ENCODE assay signal across 20 mouse cellular contexts in genomic region chr2:180433350-180433749, GRCm38 (mm10). TPM values are rescaled to one million over a fixed set of nuclear protein-coding genes. Genes with fewer than 3 reads are reported as not detected.
DNase-seq lines count a peak whose midpoint lies in the region; ATAC-seq and TF ChIP-seq lines count a peak whose summit lies in the region.
"Had no signal": no experiment of that assay in that cellular context is flagged by ENCODE, and none has a peak within 500 bp of the region (broad histone marks: within the 10 kb centered on the region; RNA-seq: fewer than 3 reads in every experiment).

No protein-coding gene starts in this region.

- H3K27me3 ChIP-seq in forebrain, postnatal 0 days (ENCODE audit: insufficient read depth, low read length): no peaks in the 10 kb centered on the region
- no peaks in the 10 kb centered on the region for H3K27me3 ChIP-seq in forebrain, embryonic 11.5 days (ENCODE audit: control insufficient read depth, insufficient read depth, low read length)
- no peaks in the 10 kb centered on the region for H3K27me3 ChIP-seq in limb, embryonic 10.5 days (ENCODE audit: low read depth, poor library complexity, severe bottlenecking)
- H3K27me3 ChIP-seq: heart, embryonic 12.5 days; hindbrain, embryonic 15.5 days had no signal

- no peaks in the 10 kb centered on the region for H3K9me3 ChIP-seq in forebrain, postnatal 0 days (ENCODE audit: low read length)
- H3K9me3 ChIP-seq in forebrain, embryonic 11.5 days (ENCODE audit: control insufficient read depth, low read length): no peaks in the 10 kb centered on the region
- no peaks in the 10 kb centered on the region for H3K9me3 ChIP-seq in limb, embryonic 10.5 days (replicated peaks)
- H3K9me3 ChIP-seq: embryonic facial prominence, embryonic 13.5 days; G1E; heart, embryonic 12.5 days; hindbrain, embryonic 15.5 days had no signal

- no peak overlapping the region for H3K9ac ChIP-seq in forebrain, postnatal 0 days
- no peak overlapping the region for H3K9ac ChIP-seq in forebrain, embryonic 11.5 days (ENCODE audit: low read length)
- H3K9ac ChIP-seq: embryonic facial prominence, embryonic 13.5 days; heart, embryonic 12.5 days; hindbrain, embryonic 15.5 days had no signal

- WGBS in forebrain, postnatal 0 days: 68% methylated on average over 7 of the region's 7 CpGs
- 79% methylated on average over 7 of the region's 7 CpGs for WGBS in forebrain, embryonic 11.5 days
- 78% methylated on average over 7 of the region's 7 CpGs for WGBS in limb, embryonic 10.5 days

- intact Hi-C loops in gastrocnemius, adult 2 months (cut with DNase I): loop anchor here (10.0 kb wide), 1 partner anchor 159 kb away; the partner anchor contains the start of gene Cables2

- peak; percentile 42 for DNase-seq in forebrain, postnatal 0 days
- DNase-seq in forebrain, embryonic 11.5 days (ENCODE audit: low spot score): no peak
- DNase-seq in thymus, postnatal 0 days (ENCODE audit: low spot score): peak; percentile 32
- no peak for DNase-seq in thymus, postnatal 14 days
- no peak for DNase-seq in limb, embryonic 10.5 days (ENCODE audit: low spot score)
- DNase-seq in telencephalon, adult 2 months (ENCODE audit: low read depth, low spot score): peak; percentile 33
- no peak for DNase-seq in cerebellum, adult 11 months
- no peak for DNase-seq in gastrocnemius, adult 2 months
- DNase-seq: adrenal gland, adult 8-10 months; adrenal gland, postnatal 36 days; cerebellum, adult 11-12 months; cerebellum, adult 9-10 months; cerebellum, postnatal 36 days; gastrocnemius, postnatal 25 days; heart, postnatal 36 days had no signal

- H3K4me3 ChIP-seq in forebrain, postnatal 0 days (ENCODE audit: low read depth, low read length): no peak overlapping the region
- no peak overlapping the region for H3K4me3 ChIP-seq in forebrain, embryonic 11.5 days (ENCODE audit: low read depth, low read length)
- H3K4me3 ChIP-seq in limb, embryonic 10.5 days: no peak overlapping the region
- H3K4me3 ChIP-seq in gastrocnemius, adult 2 months: no peak overlapping the region
- H3K4me3 ChIP-seq: embryonic facial prominence, embryonic 13.5 days; heart, embryonic 12.5 days; hindbrain, embryonic 15.5 days had no signal

- no peak for TF ChIP-seq CTCF in forebrain, postnatal 0 days (IDR thresholded peaks at IDR 0.05; ENCODE audit: low read depth)
- TF ChIP-seq CTCF in gastrocnemius, adult 2 months (IDR thresholded peaks at IDR 0.05): no peak

- H3K4me2 ChIP-seq in forebrain, postnatal 0 days (ENCODE audit: low read depth): no peak overlapping the region
- H3K4me2 ChIP-seq in forebrain, embryonic 11.5 days (ENCODE audit: low read depth, low read length, severe bottlenecking): no peak overlapping the region
- H3K4me2 ChIP-seq: embryonic facial prominence, embryonic 13.5 days; heart, embryonic 12.5 days; hindbrain, embryonic 15.5 days had no signal

- no peaks in the 10 kb centered on the region for H3K36me3 ChIP-seq in forebrain, postnatal 0 days (ENCODE audit: insufficient read depth)
- no peaks in the 10 kb centered on the region for H3K36me3 ChIP-seq in forebrain, embryonic 11.5 days (ENCODE audit: control insufficient read depth, insufficient read depth, low read length)
- H3K36me3 ChIP-seq in limb, embryonic 10.5 days: no peaks in the 10 kb centered on the region
- H3K36me3 ChIP-seq: embryonic facial prominence, embryonic 13.5 days; G1E; heart, embryonic 12.5 days; hindbrain, embryonic 15.5 days had no signal

- peak; percentile 56 for ATAC-seq in forebrain, postnatal 0 days
- no peak for ATAC-seq in forebrain, embryonic 11.5 days (replicated peaks; ENCODE audit: low FRiP score)

- H3K4me1 ChIP-seq in forebrain, postnatal 0 days (ENCODE audit: insufficient read depth): no peaks in the 10 kb centered on the region
- no peaks in the 10 kb centered on the region for H3K4me1 ChIP-seq in forebrain, embryonic 11.5 days (replicated peaks; ENCODE audit: control insufficient read depth, insufficient read depth, low read length)
- H3K4me1 ChIP-seq in limb, embryonic 10.5 days: peaks cover 47% of the 10 kb centered on the region

- H3K27ac ChIP-seq in forebrain, postnatal 0 days (ENCODE audit: low read depth, low read length): peak overlapping the region; percentile 66; the same call in 1 of the 2 replicates
- H3K27ac ChIP-seq in forebrain, embryonic 11.5 days (ENCODE audit: low read depth, low read length): no peak overlapping the region
- peak overlapping the region; percentile 38; the same call in 1 of the 2 replicates for H3K27ac ChIP-seq in limb, embryonic 10.5 days
- H3K27ac ChIP-seq in gastrocnemius, adult 2 months: no peak overlapping the region
- H3K27ac ChIP-seq: embryonic facial prominence, embryonic 13.5 days; hindbrain, embryonic 15.5 days had no signal

RNA-seq across cellular contexts. Expression of gene Slco4a1, which starts 22.7 kb away (rescaled TPM):
- total RNA-seq in forebrain, postnatal 0 days (2014; rRNA removed): 1.8 TPM in 2 replicates
- polyA plus RNA-seq in forebrain, postnatal 0 days (2015; fragmentation: Nextera tagmentation; extraction: Ambion mirVana): 1.3 and 1.6 TPM in 2 replicates
- 4.7 and 6.1 TPM in 2 replicates for polyA plus RNA-seq in forebrain, embryonic 11.5 days (2014; fragmentation: Nextera tagmentation; extraction: Ambion mirVana)
- polyA plus RNA-seq in thymus, postnatal 0 days (2015; fragmentation: Nextera tagmentation; extraction: Ambion mirVana): 8.1 and 8.9 TPM in 2 replicates
- polyA plus RNA-seq in limb, embryonic 10.5 days (2016; fragmentation: Nextera tagmentation; extraction: Ambion mirVana): 0.41 and 1.8 TPM in 2 replicates
- total RNA-seq in gastrocnemius, adult 2 months (2021): under 1 TPM in 1 of 2 experiments, not detected in 1; 0.15 TPM
- total RNA-seq: gastrocnemius, adult 18-20 months; gastrocnemius, postnatal 25 days had no signal
- polyA plus RNA-seq: G1E had no signal

Comparison
In these comparisons a context has a peak if more than half of its experiments do, and no peak if none do; other contexts are left out.
1. DNase-seq: peak in forebrain, postnatal 0 days (single experiment), thymus, postnatal 0 days (single experiment) and telencephalon, adult 2 months (single experiment); none in forebrain, embryonic 11.5 days (single experiment), thymus, postnatal 14 days (single experiment), limb, embryonic 10.5 days (single experiment), cerebellum, adult 11 months (single experiment) and gastrocnemius, adult 2 months (single experiment).
2. H3K27ac ChIP-seq: peak in forebrain, postnatal 0 days (single experiment) and limb, embryonic 10.5 days (single experiment); none in forebrain, embryonic 11.5 days (single experiment) and gastrocnemius, adult 2 months (single experiment).